Comparison of ENCODE assay signal across 13 mouse cellular contexts in the genomic region with DNA sequence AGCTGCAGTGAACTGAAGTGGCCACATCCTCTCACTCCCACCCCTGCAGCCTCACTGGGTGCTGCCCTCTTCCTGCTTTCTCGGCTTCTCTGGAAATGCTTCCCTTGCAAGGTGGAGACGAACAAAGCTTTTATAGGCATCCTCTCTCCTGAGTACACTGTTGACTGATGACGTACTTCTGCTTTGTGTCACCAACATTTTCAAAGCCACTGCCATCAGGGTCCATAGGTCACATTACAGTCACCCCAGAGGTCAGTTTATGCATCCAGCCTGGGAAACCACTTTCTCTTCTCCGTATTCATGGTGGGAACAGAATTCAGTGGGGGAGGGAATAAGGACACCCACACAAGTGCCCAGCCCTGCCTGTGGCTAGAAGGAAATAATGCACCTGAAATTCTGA. TPM values are rescaled to one million over a fixed set of nuclear protein-coding genes. Genes with fewer than 3 reads are reported as not detected.
DNase-seq lines count a peak whose midpoint lies in the region; ATAC-seq and TF ChIP-seq lines count a peak whose summit lies in the region.
"Had no signal": no experiment of that assay in that cellular context is flagged by ENCODE, and none has a peak within 500 bp of the region (broad histone marks: within the 10 kb centered on the region; RNA-seq: fewer than 3 reads in every experiment).

No protein-coding gene starts in this region.

- no peak overlapping the region for H3K4me2 ChIP-seq in forebrain, embryonic 14.5 days (ENCODE audit: low read length)
- H3K4me2 ChIP-seq in forebrain, embryonic 15.5 days (replicated peaks) = no peak overlapping the region
- H3K4me2 ChIP-seq in liver, postnatal 0 days (ENCODE audit: low read depth, low read length) = no peak overlapping the region
- H3K4me2 ChIP-seq: heart, embryonic 13.5 days had no signal

- H3K4me3 ChIP-seq in forebrain, embryonic 14.5 days (ENCODE audit: low read depth, low read length) = no peak overlapping the region
- H3K4me3 ChIP-seq in forebrain, embryonic 15.5 days = no peak overlapping the region
- H3K4me3 ChIP-seq in layer of hippocampus, adult 2 months = no peak overlapping the region
- H3K4me3 ChIP-seq in G1E (ENCODE audit: low read depth, low read length) = peak overlapping the region; percentile 27; the same call in 1 of the 2 replicates
- no peak overlapping the region for H3K4me3 ChIP-seq in liver, postnatal 0 days (ENCODE audit: low read depth, low read length)
- H3K4me3 ChIP-seq: heart, embryonic 13.5 days had no signal

- no peak overlapping the region for H3K27ac ChIP-seq in forebrain, embryonic 14.5 days (ENCODE audit: low read depth, low read length)
- no peak overlapping the region for H3K27ac ChIP-seq in forebrain, embryonic 15.5 days (replicated peaks)
- peak overlapping the region; percentile 88 for H3K27ac ChIP-seq in layer of hippocampus, adult 2 months
- H3K27ac ChIP-seq in liver, postnatal 0 days (ENCODE audit: low read depth) = no peak overlapping the region
- H3K27ac ChIP-seq: heart, embryonic 13.5 days had no signal

- H3K27me3 ChIP-seq in forebrain, embryonic 14.5 days (replicated peaks; ENCODE audit: control insufficient read depth, insufficient read depth, low read length) = no peaks in the 10 kb centered on the region
- H3K27me3 ChIP-seq in forebrain, embryonic 15.5 days = no peaks in the 10 kb centered on the region
- no peaks in the 10 kb centered on the region for H3K27me3 ChIP-seq in G1E (ENCODE audit: insufficient read depth, low read length)
- no peaks in the 10 kb centered on the region for H3K27me3 ChIP-seq in liver, postnatal 0 days (ENCODE audit: insufficient read depth, low read length)

- 29% methylated on average over 4 of the region's 4 CpGs for WGBS in forebrain, embryonic 14.5 days
- 26% methylated on average over 4 of the region's 4 CpGs for WGBS in forebrain, embryonic 15.5 days
- WGBS in liver, postnatal 0 days (ENCODE audit: insufficient replicate concordance) = 11% methylated on average over 4 of the region's 4 CpGs

- H3K4me1 ChIP-seq in forebrain, embryonic 14.5 days (ENCODE audit: control insufficient read depth, insufficient read depth, low read length) = peaks cover 4% of the 10 kb centered on the region; the same call in 1 of the 2 replicates
- H3K4me1 ChIP-seq in forebrain, embryonic 15.5 days = peaks cover 22% of the 10 kb centered on the region; the same call in 1 of the 2 replicates
- H3K4me1 ChIP-seq in G1E (ENCODE audit: insufficient read depth, low read depth, low read length) = no peaks in the 10 kb centered on the region
- H3K4me1 ChIP-seq in liver, postnatal 0 days (ENCODE audit: insufficient read depth) = no peaks in the 10 kb centered on the region

- TF ChIP-seq EP300 in liver, postnatal 0 days (IDR thresholded peaks at IDR 0.05; ENCODE audit: low read depth) = no peak

- no peak for DNase-seq in forebrain, embryonic 14.5 days (ENCODE audit: low spot score)
- no peak for DNase-seq in layer of hippocampus, adult 2 months (ENCODE audit: low spot score in 2 of 2)
- DNase-seq in layer of hippocampus, postnatal 10 days (ENCODE audit: low spot score in 2 of 2) = no peak
- no peak for DNase-seq in G1E (ENCODE audit: low spot score)
- no peak for DNase-seq in liver, postnatal 0 days
- no peak for DNase-seq in thymus, postnatal 14 days
- DNase-seq: gastrocnemius, postnatal 25 days; kidney, adult 8-10 months; lung, adult 2 months; right cerebral cortex, postnatal 14 days; thymus, adult 2 months had no signal

- peaks cover 57% of the 10 kb centered on the region for H3K36me3 ChIP-seq in forebrain, embryonic 14.5 days (ENCODE audit: control insufficient read depth, insufficient read depth, low read length)
- H3K36me3 ChIP-seq in forebrain, embryonic 15.5 days = peaks cover 21% of the 10 kb centered on the region
- no peaks in the 10 kb centered on the region for H3K36me3 ChIP-seq in G1E (replicated peaks)
- no peaks in the 10 kb centered on the region for H3K36me3 ChIP-seq in liver, postnatal 0 days (replicated peaks; ENCODE audit: insufficient read depth, low read length)
- H3K36me3 ChIP-seq: heart, embryonic 13.5 days had no signal

- TF ChIP-seq CTCF in layer of hippocampus, adult 2 months (conservative IDR thresholded peaks at IDR 0.05) = no peak
- no peak for TF ChIP-seq CTCF in G1E (IDR thresholded peaks at IDR 0.05; ENCODE audit: low read depth, low read length)
- TF ChIP-seq CTCF in liver, postnatal 0 days (IDR thresholded peaks at IDR 0.05; ENCODE audit: low read depth) = no peak

- H3K9me3 ChIP-seq in forebrain, embryonic 14.5 days (replicated peaks; ENCODE audit: control insufficient read depth, low read length) = no peaks in the 10 kb centered on the region
- H3K9me3 ChIP-seq in forebrain, embryonic 15.5 days = no peaks in the 10 kb centered on the region
- H3K9me3 ChIP-seq in G1E (replicated peaks) = peaks cover 83% of the 10 kb centered on the region
- H3K9me3 ChIP-seq in liver, postnatal 0 days (ENCODE audit: low read length) = no peaks in the 10 kb centered on the region
- H3K9me3 ChIP-seq: heart, embryonic 13.5 days had no signal

- ATAC-seq in forebrain, embryonic 14.5 days = no peak
- no peak for ATAC-seq in forebrain, embryonic 15.5 days (replicated peaks)
- no peak for ATAC-seq in G1E (ENCODE audit: extremely low read depth, insufficient number of reproducible peaks, low FRiP score, poor library complexity, severe bottlenecking)
- ATAC-seq in liver, postnatal 0 days = peak; percentile 89

- peak overlapping the region; percentile 17; the same call in 1 of the 2 replicates for H3K9ac ChIP-seq in forebrain, embryonic 14.5 days (ENCODE audit: low read length)
- no peak overlapping the region for H3K9ac ChIP-seq in forebrain, embryonic 15.5 days (replicated peaks)
- no peak overlapping the region for H3K9ac ChIP-seq in liver, postnatal 0 days (replicated peaks)
- H3K9ac ChIP-seq: heart, embryonic 13.5 days had no signal

RNA-seq across cellular contexts. Expression of a gene that starts 23.1 kb away (rescaled TPM):
- polyA plus RNA-seq in forebrain, embryonic 14.5 days (2014; fragmentation: Nextera tagmentation; extraction: Ambion mirVana) = 23.1 and 31.7 TPM in 2 replicates
- polyA plus RNA-seq in forebrain, embryonic 15.5 days (2015; fragmentation: Nextera tagmentation; extraction: Ambion mirVana) = 52.2 and 58.4 TPM in 2 replicates
- total RNA-seq in layer of hippocampus, adult 2 months (2021) = 100 to 1,000 TPM; 111 to 114 TPM
- 10 to 100 TPM; 89.2 to 96.5 TPM for total RNA-seq in layer of hippocampus, postnatal 10 days (2021)
- total RNA-seq in G1E (2014; fragmentation: Nextera tagmentation) = not detected in 2 replicates
- 0.33 TPM in 1 of 2 replicates, not detected in the other for total RNA-seq in G1E (2017)
- polyA plus RNA-seq in G1E (2012) = not detected in 2 replicates
- polyA plus RNA-seq in liver, postnatal 0 days (2015; fragmentation: Nextera tagmentation; extraction: Ambion mirVana) = 0.25 and 0.27 TPM in 2 replicates

Comparison
In these comparisons a context has a peak if more than half of its experiments do, and no peak if none do; other contexts are left out.
1. RNA of a gene that starts 23.1 kb away (polyA plus RNA-seq): 52.2 to 58.4 TPM in forebrain, embryonic 15.5 days and 23.1 to 31.7 TPM in forebrain, embryonic 14.5 days; 0.25 to 0.27 TPM in liver, postnatal 0 days and not detected in G1E; every median in the first group is over 10 times any median in the second.